ENCODE assay signal across 12 mouse cellular contexts in genomic region chr5:144642766-144643165, GRCm38 (mm10).
"Had no signal": no experiment of that assay in that cellular context is flagged by ENCODE, and none has a peak within 500 bp of the region (broad histone marks: within the 10 kb centered on the region; RNA-seq: fewer than 3 reads in every experiment).

No protein-coding gene starts in this region.

- H3K4me2 ChIP-seq: kidney, embryonic 15.5 days; liver, embryonic 13.5 days; midbrain, embryonic 11.5 days; neural tube, embryonic 12.5 days had no signal

- H3K4me3 ChIP-seq: kidney, embryonic 15.5 days; liver, embryonic 13.5 days; neural tube, embryonic 12.5 days had no signal

- H3K27me3 ChIP-seq: kidney, embryonic 15.5 days; liver, embryonic 13.5 days; neural tube, embryonic 12.5 days had no signal

- H3K9ac ChIP-seq: kidney, embryonic 15.5 days; liver, embryonic 13.5 days; neural tube, embryonic 12.5 days had no signal

- H3K9me3 ChIP-seq: kidney, embryonic 15.5 days; liver, embryonic 13.5 days; neural tube, embryonic 12.5 days had no signal

- H3K27ac ChIP-seq: kidney, embryonic 15.5 days; liver, embryonic 13.5 days; neural tube, embryonic 12.5 days had no signal

- DNase-seq: kidney, adult 11 months; kidney, adult 8-10 months; kidney, postnatal 10 days; kidney, postnatal 4 days; liver, embryonic 13.5 days; lung, adult 2 months; lung, postnatal 14 days; lung, postnatal 4 days; thymus, postnatal 25 days had no signal

- H3K36me3 ChIP-seq: kidney, embryonic 15.5 days; liver, embryonic 13.5 days; neural tube, embryonic 12.5 days had no signal

- H3K4me1 ChIP-seq: liver, embryonic 13.5 days had no signal
